ENCODE assay signal across 8 mouse cellular contexts in the genomic region with DNA sequence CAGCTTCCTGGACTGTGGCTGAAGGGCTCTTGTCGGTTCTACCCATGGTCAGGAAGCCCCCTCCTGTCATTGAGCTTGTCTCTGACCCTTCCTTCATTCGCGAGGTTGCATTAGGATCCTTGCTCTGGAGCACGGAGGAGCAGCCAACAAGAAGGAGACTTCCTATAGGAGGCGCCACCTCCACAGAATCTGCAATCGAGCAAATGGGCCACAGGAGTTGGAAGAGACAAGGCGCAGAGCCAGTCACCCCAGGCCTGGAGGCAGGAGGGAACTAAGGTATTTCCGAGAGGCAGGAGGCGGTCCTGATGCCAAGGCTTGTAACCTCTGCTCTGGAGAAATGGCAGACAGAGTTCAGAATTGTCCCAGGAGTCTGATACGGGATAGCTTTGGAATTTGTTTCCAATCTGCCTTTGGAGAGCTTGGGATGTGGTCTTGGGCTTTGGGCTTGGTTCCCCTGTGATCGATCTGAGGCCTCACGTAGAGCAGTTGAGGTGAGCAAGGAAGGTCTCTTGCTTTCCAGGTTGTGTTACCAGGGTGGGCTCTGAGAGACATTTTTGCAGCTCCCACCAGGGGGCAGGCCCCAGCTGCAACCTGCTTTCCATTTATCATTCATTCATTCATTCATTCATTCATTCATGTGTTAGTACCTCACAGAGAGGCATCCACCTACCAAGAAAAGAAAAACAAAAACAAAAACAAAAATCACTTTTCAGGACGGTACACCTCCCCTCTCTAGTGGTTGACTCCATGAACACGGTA. TPM values are rescaled to one million over a fixed set of nuclear protein-coding genes. Genes with fewer than 3 reads are reported as not detected.
DNase-seq lines count a peak whose midpoint lies in the region; ATAC-seq and TF ChIP-seq lines count a peak whose summit lies in the region.

No protein-coding gene starts in this region.

- H3K4me2 ChIP-seq in midbrain, postnatal 0 days (ENCODE audit: low read depth, low read length, poor library complexity, severe bottlenecking), result no peak overlapping the region
- H3K4me2 ChIP-seq in midbrain, embryonic 15.5 days, result no peak overlapping the region

- peaks cover 12% of the 10 kb centered on the region for H3K27me3 ChIP-seq in heart, adult 2 months (ENCODE audit: control insufficient read depth, insufficient read depth, low read length)
- H3K27me3 ChIP-seq in midbrain, postnatal 0 days (ENCODE audit: insufficient read depth, low read length), result no peaks in the 10 kb centered on the region
- no peaks in the 10 kb centered on the region for H3K27me3 ChIP-seq in midbrain, embryonic 15.5 days (replicated peaks)

- no peak overlapping the region for H3K4me3 ChIP-seq in heart, adult 2 months
- no peak overlapping the region for H3K4me3 ChIP-seq in midbrain, postnatal 0 days (ENCODE audit: low read depth, low read length)
- H3K4me3 ChIP-seq in midbrain, embryonic 15.5 days, result no peak overlapping the region

- DNase-seq in heart, adult 2 months, result no peak
- no peak for DNase-seq in heart, adult 18-20 months
- peak; percentile 41 for DNase-seq in midbrain, postnatal 0 days (ENCODE audit: low spot score)
- peak; percentile 64 for DNase-seq in embryo, embryonic 10 days (ENCODE audit: low spot score)
- peak; percentile 73 for DNase-seq in thymus, postnatal 14 days
- DNase-seq in gastrocnemius, postnatal 36 days, result no peak
- no peak for DNase-seq in adrenal gland, postnatal 4 days (ENCODE audit: low spot score in 2 of 2)

- no peak for ATAC-seq in midbrain, postnatal 0 days (ENCODE audit: low FRiP score)
- no peak for ATAC-seq in midbrain, embryonic 15.5 days (replicated peaks)

- no peaks in the 10 kb centered on the region for H3K36me3 ChIP-seq in heart, adult 2 months (ENCODE audit: control insufficient read depth, insufficient read depth, low read length)
- H3K36me3 ChIP-seq in midbrain, postnatal 0 days (ENCODE audit: insufficient read depth, low read length), result no peaks in the 10 kb centered on the region
- no peaks in the 10 kb centered on the region for H3K36me3 ChIP-seq in midbrain, embryonic 15.5 days (replicated peaks)

- TF ChIP-seq EP300 in heart, adult 2 months (IDR thresholded peaks at IDR 0.05; ENCODE audit: insufficient read depth, low read depth, low read length), result no peak

- WGBS in heart, adult 2 months, result 42% methylated on average over 14 of the region's 14 CpGs
- 60% methylated on average over 14 of the region's 14 CpGs for WGBS in midbrain, postnatal 0 days
- WGBS in midbrain, embryonic 15.5 days, result 61% methylated on average over 14 of the region's 14 CpGs

- TF ChIP-seq POLR2A in heart, adult 2 months (IDR thresholded peaks at IDR 0.05; ENCODE audit: insufficient read depth, low read depth, low read length), result no peak

- H3K4me1 ChIP-seq in heart, adult 2 months (ENCODE audit: control insufficient read depth, insufficient read depth, low read length), result no peaks in the 10 kb centered on the region
- peaks cover 13% of the 10 kb centered on the region; the same call in 1 of the 2 replicates for H3K4me1 ChIP-seq in midbrain, postnatal 0 days (ENCODE audit: insufficient read depth, low read length)
- H3K4me1 ChIP-seq in midbrain, embryonic 15.5 days, result peaks cover 36% of the 10 kb centered on the region

- H3K9ac ChIP-seq in heart, adult 2 months (ENCODE audit: low read depth, low read length), result no peak overlapping the region
- H3K9ac ChIP-seq in midbrain, postnatal 0 days (replicated peaks; ENCODE audit: low read length, poor library complexity, severe bottlenecking), result no peak overlapping the region
- H3K9ac ChIP-seq in midbrain, embryonic 15.5 days, result no peak overlapping the region

- intact Hi-C loops in heart, adult 2 months (cut with DNase I), result no loop called here
- intact Hi-C loops in gastrocnemius, postnatal 36 days (cut with DNase I), result no loop called here

- 0 out of 2 replicates have a peak, but pooled peaks have one; percentile 2 for TF ChIP-seq CTCF in heart, adult 2 months (IDR thresholded peaks at IDR 0.05)
- TF ChIP-seq CTCF in midbrain, postnatal 0 days (IDR thresholded peaks at IDR 0.05), result peak; percentile 48

- H3K9me3 ChIP-seq in midbrain, postnatal 0 days (ENCODE audit: low read length), result no peaks in the 10 kb centered on the region
- no peaks in the 10 kb centered on the region for H3K9me3 ChIP-seq in midbrain, embryonic 15.5 days

- H3K79me2 ChIP-seq in heart, adult 2 months (replicated peaks; ENCODE audit: control insufficient read depth, insufficient read depth, low read length), result no peaks in the 10 kb centered on the region

- no peak overlapping the region for H3K27ac ChIP-seq in heart, adult 2 months
- H3K27ac ChIP-seq in midbrain, postnatal 0 days (ENCODE audit: low read depth, low read length), result no peak overlapping the region
- no peak overlapping the region for H3K27ac ChIP-seq in midbrain, embryonic 15.5 days

RNA-seq across cellular contexts. Expression of gene Rab11fip4, which starts 1.5 kb away (rescaled TPM):
- under 1 TPM; 0.11 to 0.26 TPM for total RNA-seq in heart, adult 2 months (2021)
- polyA plus RNA-seq in heart, adult 2 months (2012; rRNA removed), result 0.20 and 0.66 TPM in 2 replicates
- total RNA-seq in heart, adult 18-20 months (2021), result under 1 TPM; 0.15 to 0.36 TPM
- total RNA-seq in midbrain, postnatal 0 days (2014; rRNA removed), result 68.1 and 68.3 TPM in 2 replicates
- polyA plus RNA-seq in midbrain, postnatal 0 days (2015; fragmentation: Nextera tagmentation; extraction: Ambion mirVana), result 19.0 and 19.9 TPM in 2 replicates
- polyA plus RNA-seq in midbrain, embryonic 15.5 days (2015; fragmentation: Nextera tagmentation; extraction: Ambion mirVana), result 29.5 and 32.9 TPM in 2 replicates
- total RNA-seq in gastrocnemius, postnatal 36 days (2021), result under 1 TPM; 0.44 to 0.77 TPM
- 10 to 100 TPM in 1 of 2 experiments, 1 to 10 TPM in 1; 6.8 to 12.4 TPM for total RNA-seq in adrenal gland, postnatal 4 days (2021)

RNA-seq across cellular contexts. Expression of gene Evi2a, which starts 59.1 kb away (rescaled TPM):
- total RNA-seq in heart, adult 2 months (2021), result 1 to 10 TPM; 1.9 to 2.0 TPM
- polyA plus RNA-seq in heart, adult 2 months (2012; rRNA removed), result 3.8 and 4.2 TPM in 2 replicates
- 1 to 10 TPM; 1.5 to 1.6 TPM for total RNA-seq in heart, adult 18-20 months (2021)
- 2.3 and 2.7 TPM in 2 replicates for total RNA-seq in midbrain, postnatal 0 days (2014; rRNA removed)
- polyA plus RNA-seq in midbrain, postnatal 0 days (2015; fragmentation: Nextera tagmentation; extraction: Ambion mirVana), result 4.0 and 4.7 TPM in 2 replicates
- 2.9 and 3.3 TPM in 2 replicates for polyA plus RNA-seq in midbrain, embryonic 15.5 days (2015; fragmentation: Nextera tagmentation; extraction: Ambion mirVana)
- 1 to 10 TPM; 3.7 to 4.0 TPM for total RNA-seq in gastrocnemius, postnatal 36 days (2021)
- 1 to 10 TPM; 2.2 to 2.8 TPM for total RNA-seq in adrenal gland, postnatal 4 days (2021)

RNA-seq across cellular contexts. Expression of gene Evi2, which starts 59.1 kb away (rescaled TPM):
- under 1 TPM; 0.14 to 0.16 TPM for total RNA-seq in heart, adult 2 months (2021)
- 0.29 and 0.35 TPM in 2 replicates for polyA plus RNA-seq in heart, adult 2 months (2012; rRNA removed)
- total RNA-seq in heart, adult 18-20 months (2021), result not detected
- 0.24 TPM in 1 of 2 replicates, not detected in the other for total RNA-seq in midbrain, postnatal 0 days (2014; rRNA removed)
- polyA plus RNA-seq in midbrain, postnatal 0 days (2015; fragmentation: Nextera tagmentation; extraction: Ambion mirVana), result 0.26 and 0.28 TPM in 2 replicates
- 0.43 and 0.74 TPM in 2 replicates for polyA plus RNA-seq in midbrain, embryonic 15.5 days (2015; fragmentation: Nextera tagmentation; extraction: Ambion mirVana)
- under 1 TPM in 1 of 2 experiments, not detected in 1; 0.08 TPM for total RNA-seq in gastrocnemius, postnatal 36 days (2021)
- total RNA-seq in adrenal gland, postnatal 4 days (2021), result under 1 TPM; 0.17 TPM

Comparison
In these comparisons a context has a peak if more than half of its experiments do, and no peak if none do; other contexts are left out.
1. DNase-seq: peak in midbrain, postnatal 0 days (single experiment), embryo, embryonic 10 days (single experiment) and thymus, postnatal 14 days (single experiment); none in heart, adult 2 months (0 of 2), heart, adult 18-20 months (0 of 2), gastrocnemius, postnatal 36 days (0 of 2) and adrenal gland, postnatal 4 days (0 of 2).
2. RNA of gene Rab11fip4, which starts 1.5 kb away (total RNA-seq): 68.1 to 68.3 TPM in midbrain, postnatal 0 days and 6.8 to 12.4 TPM in adrenal gland, postnatal 4 days; 0.44 to 0.77 TPM in gastrocnemius, postnatal 36 days, 0.15 to 0.36 TPM in heart, adult 18-20 months and 0.11 to 0.26 TPM in heart, adult 2 months; every median in the first group is over 4 times any median in the second.